Mouse (Mus musculus) urinary bladder, postnatal 25 days (tissue): ENCODE data around the gene Rap2b.
A peak's percentile ranks its signal among the peaks of the same experiment; 100 is the strongest.

Source experiments
- DNase-seq: peaks from one replicate; pipeline ENCODE4 v3.0.0; 2022; ENCODE audit warnings: low spot score

The Rap2b gene

GRCm38 (mm10) chr3:61361338-61361737, at the start of gene Rap2b:
TSS of gene Rap2b (plus strand) at chr3:61361638.
- DNase-seq: no peak

GRCm38 (mm10) chr3:61315002-61315401, 46.4 kb upstream of the Rap2b start:
- DNase-seq: no peak

GRCm38 (mm10) chr3:61320031-61320430, 41.4 kb upstream of the Rap2b start:
- no peak for DNase-seq

- DNase-seq: no peak
Measured at GRCm38 (mm10) chr3:61321632-61322031, 39.8 kb upstream of the Rap2b start.

GRCm38 (mm10) chr3:61336205-61336604, 25.2 kb upstream of the Rap2b start:
- no peak for DNase-seq

- no peak for DNase-seq
Measured at GRCm38 (mm10) chr3:61337230-61337629, 24.2 kb upstream of the Rap2b start.

GRCm38 (mm10) chr3:61340321-61340720, 21.1 kb upstream of the Rap2b start:
- DNase-seq: peak; percentile 8

GRCm38 (mm10) chr3:61344031-61344430, 17.4 kb upstream of the Rap2b start:
- no peak for DNase-seq

- DNase-seq: no peak
Measured at GRCm38 (mm10) chr3:61345636-61346035, 15.8 kb upstream of the Rap2b start.

- DNase-seq: no peak
Measured at GRCm38 (mm10) chr3:61348036-61348614, 13.3 kb upstream of the Rap2b start.

GRCm38 (mm10) chr3:61349433-61349832, 12.0 kb upstream of the Rap2b start:
- DNase-seq: no peak

- DNase-seq: no peak
Measured at GRCm38 (mm10) chr3:61355464-61355863, 6.0 kb upstream of the Rap2b start.

- no peak for DNase-seq
Measured at GRCm38 (mm10) chr3:61358107-61358506, 3.3 kb upstream of the Rap2b start.

- DNase-seq: no peak
Measured at GRCm38 (mm10) chr3:61358756-61359293, 2.6 kb upstream of the Rap2b start.

- no peak for DNase-seq
Measured at GRCm38 (mm10) chr3:61362821-61363160, 1.4 kb downstream of the Rap2b start.

GRCm38 (mm10) chr3:61363161-61363988, 1.9 kb downstream of the Rap2b start:
- peak; percentile 81 for DNase-seq

GRCm38 (mm10) chr3:61363989-61364660, 2.7 kb downstream of the Rap2b start:
- DNase-seq: peak; percentile 92

- no peak for DNase-seq
Measured at GRCm38 (mm10) chr3:61364661-61364977, 3.2 kb downstream of the Rap2b start.

- peak; percentile 44 for DNase-seq
Measured at GRCm38 (mm10) chr3:61364978-61365778, 3.7 kb downstream of the Rap2b start.

- DNase-seq: no peak
Measured at GRCm38 (mm10) chr3:61365779-61366373, 4.4 kb downstream of the Rap2b start, which contains the start of gene B430305J03Rik. TSS of gene B430305J03Rik (minus strand) at chr3:61365951.

GRCm38 (mm10) chr3:61368446-61368845, 7.0 kb downstream of the Rap2b start:
- no peak for DNase-seq

- DNase-seq: no peak
Measured at GRCm38 (mm10) chr3:61376001-61376400, 14.6 kb downstream of the Rap2b start.
